ENCODE assay signal across 12 mouse cellular contexts in the genomic region with DNA sequence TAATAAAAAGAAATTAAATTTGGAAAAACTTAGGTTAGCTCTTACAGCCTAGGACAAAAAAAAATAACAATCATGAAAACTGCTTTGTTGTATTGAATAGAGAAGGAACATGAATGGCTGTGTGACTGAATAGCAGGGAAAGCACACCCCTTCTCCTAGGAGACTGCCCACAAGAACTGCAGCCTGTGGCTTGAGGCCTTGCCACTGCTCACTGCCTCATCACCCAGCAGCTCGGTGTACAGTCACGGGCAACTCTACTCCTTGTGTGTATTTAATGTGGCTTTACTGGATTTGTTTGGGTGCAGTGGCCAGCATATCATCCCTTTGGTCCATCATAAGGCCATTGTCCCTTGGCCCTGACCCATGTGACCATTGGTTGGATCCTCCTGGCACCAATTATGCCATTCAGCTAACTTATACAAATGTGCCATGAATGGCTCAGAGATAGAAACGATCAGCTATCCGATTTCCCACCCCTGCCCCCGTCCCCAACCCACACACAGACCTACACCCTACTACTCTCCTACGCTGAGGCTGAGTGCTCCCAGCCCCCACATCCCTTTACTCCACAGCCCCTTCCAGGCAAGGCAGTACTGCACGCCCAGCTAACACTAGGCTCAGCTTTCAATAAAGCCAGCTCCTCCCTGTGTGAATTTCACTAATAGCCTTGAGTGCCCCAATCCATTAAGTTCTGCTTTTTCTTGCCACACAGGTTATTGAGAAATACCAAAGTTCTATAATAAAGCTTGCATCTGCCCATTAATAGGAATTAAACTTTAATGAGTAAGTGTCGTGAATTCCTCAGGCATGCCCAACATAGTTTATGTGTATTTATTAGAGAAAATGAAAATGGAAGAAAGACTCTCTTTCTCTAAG.
A peak's percentile ranks its signal among the peaks of the same experiment; 100 is the strongest.
DNase-seq lines count a peak whose midpoint lies in the region; ATAC-seq and TF ChIP-seq lines count a peak whose summit lies in the region.
"Had no signal": no experiment of that assay in that cellular context is flagged by ENCODE, and none has a peak within 500 bp of the region (broad histone marks: within the 10 kb centered on the region; RNA-seq: fewer than 3 reads in every experiment).

No protein-coding gene starts in this region.

- TF ChIP-seq CTCF in heart, adult 2 months (IDR thresholded peaks at IDR 0.05) = no peak

- no peaks in the 10 kb centered on the region for H3K9me3 ChIP-seq in embryonic facial prominence, embryonic 10.5 days
- no peaks in the 10 kb centered on the region for H3K9me3 ChIP-seq in hindbrain, embryonic 12.5 days (replicated peaks)
- H3K9me3 ChIP-seq in midbrain, embryonic 12.5 days = no peaks in the 10 kb centered on the region
- H3K9me3 ChIP-seq: liver, embryonic 12.5 days had no signal

- no peaks in the 10 kb centered on the region; the same call in 1 of the 2 replicates for H3K79me2 ChIP-seq in heart, adult 2 months (replicated peaks; ENCODE audit: control insufficient read depth, insufficient read depth, low read length)

- 88% methylated on average over 8 of the region's 8 CpGs for WGBS in heart, adult 2 months
- 57% methylated on average over 8 of the region's 8 CpGs for WGBS in embryonic facial prominence, embryonic 10.5 days
- 28% methylated on average over 8 of the region's 8 CpGs for WGBS in hindbrain, embryonic 12.5 days
- WGBS in midbrain, embryonic 12.5 days = 30% methylated on average over 8 of the region's 8 CpGs

- no peaks in the 10 kb centered on the region for H3K36me3 ChIP-seq in heart, adult 2 months (ENCODE audit: control insufficient read depth, insufficient read depth, low read length)
- H3K36me3 ChIP-seq in embryonic facial prominence, embryonic 10.5 days (replicated peaks) = no peaks in the 10 kb centered on the region
- no peaks in the 10 kb centered on the region for H3K36me3 ChIP-seq in hindbrain, embryonic 12.5 days
- no peaks in the 10 kb centered on the region for H3K36me3 ChIP-seq in midbrain, embryonic 12.5 days
- H3K36me3 ChIP-seq: liver, embryonic 12.5 days had no signal

- peak; percentile 80 for ATAC-seq in hindbrain, embryonic 12.5 days (ENCODE audit: low FRiP score)
- peak; percentile 66; the same call in 1 of the 2 replicates for ATAC-seq in midbrain, embryonic 12.5 days (ENCODE audit: low FRiP score, low read depth)
- ATAC-seq: liver, embryonic 12.5 days had no signal

- no peak overlapping the region for H3K9ac ChIP-seq in heart, adult 2 months (ENCODE audit: low read depth, low read length)
- H3K9ac ChIP-seq in hindbrain, embryonic 12.5 days = no peak overlapping the region
- no peak overlapping the region for H3K9ac ChIP-seq in midbrain, embryonic 12.5 days (replicated peaks)
- H3K9ac ChIP-seq: liver, embryonic 12.5 days had no signal

- H3K27me3 ChIP-seq in heart, adult 2 months (ENCODE audit: control insufficient read depth, insufficient read depth, low read length) = no peaks in the 10 kb centered on the region
- H3K27me3 ChIP-seq in embryonic facial prominence, embryonic 10.5 days (replicated peaks; ENCODE audit: low read depth, poor library complexity, severe bottlenecking) = no peaks in the 10 kb centered on the region
- no peaks in the 10 kb centered on the region for H3K27me3 ChIP-seq in hindbrain, embryonic 12.5 days
- H3K27me3 ChIP-seq in midbrain, embryonic 12.5 days = no peaks in the 10 kb centered on the region
- H3K27me3 ChIP-seq: liver, embryonic 12.5 days had no signal

- no peak for TF ChIP-seq POLR2A in heart, adult 2 months (IDR thresholded peaks at IDR 0.05; ENCODE audit: insufficient read depth, low read depth, low read length)

- TF ChIP-seq EP300 in heart, adult 2 months (IDR thresholded peaks at IDR 0.05; ENCODE audit: insufficient read depth, low read depth, low read length) = no peak

- peak; percentile 79 for DNase-seq in heart, adult 11 months
- no peak for DNase-seq in heart, adult 2 months
- DNase-seq in embryonic facial prominence, embryonic 10.5 days (ENCODE audit: low spot score) = no peak
- DNase-seq in right cerebral cortex, adult 18-20 months = no peak
- no peak for DNase-seq in cerebellum, postnatal 36 days
- no peak for DNase-seq in kidney, adult 8-10 months
- DNase-seq: cerebellum, postnatal 25 days; gastrocnemius, postnatal 10 days; kidney, adult 9 months had no signal

- peaks cover 4% of the 10 kb centered on the region for H3K4me1 ChIP-seq in heart, adult 2 months (ENCODE audit: control insufficient read depth, insufficient read depth, low read length)
- H3K4me1 ChIP-seq in embryonic facial prominence, embryonic 10.5 days = peaks cover 26% of the 10 kb centered on the region
- peaks cover 24% of the 10 kb centered on the region for H3K4me1 ChIP-seq in hindbrain, embryonic 12.5 days
- peaks cover 25% of the 10 kb centered on the region for H3K4me1 ChIP-seq in midbrain, embryonic 12.5 days

- intact Hi-C loops in heart, adult 2 months (cut with DNase I) = no loop called here

- no peak overlapping the region for H3K27ac ChIP-seq in heart, adult 2 months
- H3K27ac ChIP-seq in embryonic facial prominence, embryonic 10.5 days (replicated peaks) = 0 out of 2 replicates have a peak overlapping the region, but pooled peaks have one; percentile 35
- peak overlapping the region; percentile 48 for H3K27ac ChIP-seq in hindbrain, embryonic 12.5 days
- H3K27ac ChIP-seq in midbrain, embryonic 12.5 days (replicated peaks) = peak overlapping the region; percentile 60; the same call in 1 of the 2 replicates
- H3K27ac ChIP-seq: liver, embryonic 12.5 days had no signal

- H3K4me2 ChIP-seq in hindbrain, embryonic 12.5 days (replicated peaks) = no peak overlapping the region
- no peak overlapping the region for H3K4me2 ChIP-seq in midbrain, embryonic 12.5 days (replicated peaks)
- H3K4me2 ChIP-seq: liver, embryonic 12.5 days had no signal

- H3K4me3 ChIP-seq in heart, adult 2 months = no peak overlapping the region
- no peak overlapping the region for H3K4me3 ChIP-seq in embryonic facial prominence, embryonic 10.5 days
- H3K4me3 ChIP-seq in hindbrain, embryonic 12.5 days = no peak overlapping the region
- no peak overlapping the region for H3K4me3 ChIP-seq in midbrain, embryonic 12.5 days
- H3K4me3 ChIP-seq: liver, embryonic 12.5 days had no signal
